Mouse (Mus musculus) cerebral cortex, adult 2 months (tissue): ENCODE measurements around the gene D6Ertd527e.

Experiments
- WGBS: fragments of 180-500 bp; shearing (Covaris S2); methylation state at CpG from one replicate; pipeline ENCODE4 v1.1.7; 2018; 5-methylcytosine and 5-hydroxymethylcytosine counted together

Gene D6Ertd527e

DNA sequence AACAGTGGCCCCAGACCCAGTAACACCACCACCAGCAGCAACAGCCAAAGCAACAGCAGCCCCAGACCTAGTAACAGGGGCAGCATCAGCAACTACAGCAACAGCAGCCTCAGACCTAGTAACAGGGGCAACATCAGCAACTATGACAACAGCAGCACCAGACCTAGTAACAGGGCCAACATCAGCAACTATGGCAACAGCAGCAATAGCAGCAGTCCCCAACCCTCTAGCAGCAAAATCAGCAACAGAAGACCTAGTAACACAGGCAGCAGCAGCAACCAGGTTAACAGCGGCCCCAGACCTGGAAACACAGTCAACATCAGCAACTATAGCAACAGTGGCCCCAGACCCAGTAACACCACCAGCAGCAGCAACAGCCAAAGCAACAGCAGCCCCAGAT, 6.9 kb downstream of the D6Ertd527e start:
- 88% methylated on average over 1 of the region's 1 CpGs for WGBS

GRCm38 (mm10) chr6:87112125-87112524, 7.6 kb downstream of the D6Ertd527e start:
- WGBS: 69% methylated on average over 6 of the region's 6 CpGs

DNA sequence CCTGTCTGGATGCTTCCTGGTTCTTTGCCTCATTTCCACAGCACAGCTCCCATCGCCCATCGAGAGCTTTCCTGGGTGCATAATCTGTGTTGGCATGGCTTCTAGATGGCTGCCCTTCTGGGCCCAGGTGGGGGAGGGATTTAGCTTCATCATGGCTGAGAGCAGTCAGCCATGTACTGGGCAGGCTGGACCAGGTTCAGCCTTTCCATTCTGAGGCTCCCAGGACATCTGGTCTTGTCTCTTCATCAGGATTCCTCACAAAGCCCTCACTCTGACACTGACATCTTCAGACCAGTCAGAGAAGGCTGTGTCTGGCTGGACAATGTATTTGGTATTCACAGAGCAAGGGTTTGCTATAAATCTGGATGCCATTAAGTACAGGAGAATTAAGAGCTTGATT, 11.4 kb downstream of the D6Ertd527e start:
- WGBS: 69% methylated on average over 2 of the region's 2 CpGs

- 91% methylated on average over 7 of the region's 7 CpGs for WGBS
These were observed 12.1 kb downstream of the D6Ertd527e start for GRCm38 (mm10) chr6:87116596-87116995.

- 93% methylated on average over 20 of the region's 20 CpGs for WGBS
These were observed 14.7 kb downstream of the D6Ertd527e start for GRCm38 (mm10) chr6:87119066-87119837.

GRCm38 (mm10) chr6:87119975-87120374, 15.4 kb downstream of the D6Ertd527e start:
- 86% methylated on average over 4 of the region's 4 CpGs for WGBS

DNA sequence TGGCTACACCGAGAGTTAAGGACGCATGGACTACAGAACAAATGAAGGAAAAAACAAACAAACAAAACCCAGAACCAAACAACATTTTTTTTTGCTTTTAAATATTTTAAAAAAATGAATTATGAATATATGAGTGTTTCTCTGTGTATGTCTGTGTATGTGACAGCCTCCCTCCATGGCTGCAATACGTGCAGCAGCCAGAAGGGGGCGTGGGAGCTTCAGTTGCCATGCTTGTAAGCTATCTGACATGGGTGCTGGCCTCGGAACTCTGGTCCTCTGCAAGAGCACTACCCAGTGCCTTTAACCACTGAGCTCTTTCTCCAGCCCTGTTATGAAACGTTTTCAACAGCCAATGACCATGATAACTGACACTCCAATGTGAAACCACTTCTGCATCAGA, 16.1 kb downstream of the D6Ertd527e start:
- WGBS: 86% methylated on average over 6 of the region's 6 CpGs

DNA sequence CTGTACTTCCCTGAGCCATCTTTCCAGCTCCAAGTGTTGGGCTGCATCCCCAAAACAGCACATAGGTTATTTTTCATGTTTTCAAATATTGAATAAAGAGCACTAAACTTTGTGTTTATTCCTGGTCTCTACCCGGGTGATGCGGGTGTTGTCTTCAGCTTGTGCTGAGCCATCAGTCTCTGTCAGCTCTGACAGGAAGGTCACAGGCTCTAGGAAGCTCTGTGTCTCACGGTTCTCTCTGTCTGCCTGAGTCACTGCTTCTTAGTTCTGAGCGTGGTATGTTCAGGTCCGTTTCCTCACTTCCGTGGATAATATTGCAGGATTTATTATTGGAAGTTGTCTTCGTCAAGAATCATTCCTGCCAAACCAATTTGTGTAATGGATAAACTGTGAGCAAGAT, 17.4 kb downstream of the D6Ertd527e start:
- WGBS: 59% methylated on average over 7 of the region's 7 CpGs

DNA sequence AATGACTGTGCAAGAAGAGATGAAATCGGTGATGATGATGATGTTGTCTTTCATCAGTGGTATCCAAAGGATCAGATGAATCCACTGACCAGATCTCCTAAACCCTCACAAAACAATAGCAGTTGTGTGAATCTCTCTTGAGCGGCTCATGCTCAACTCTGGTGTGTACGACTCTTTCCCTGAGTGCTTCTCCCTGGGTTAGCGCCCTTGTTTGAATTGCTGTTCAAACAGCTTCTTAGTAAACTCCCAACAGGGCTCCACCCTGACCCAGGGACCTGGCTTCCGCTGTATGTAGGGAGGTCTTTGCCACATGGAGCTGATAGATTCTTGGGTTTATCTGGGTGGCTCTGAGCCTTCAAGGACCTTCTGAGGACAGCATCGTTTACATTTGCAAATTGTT, 18.9 kb downstream of the D6Ertd527e start:
- 92% methylated on average over 6 of the region's 6 CpGs for WGBS

GRCm38 (mm10) chr6:87123973-87124372, 19.4 kb downstream of the D6Ertd527e start:
- WGBS: 82% methylated on average over 4 of the region's 4 CpGs

GRCm38 (mm10) chr6:87127049-87127753, 22.7 kb downstream of the D6Ertd527e start:
- WGBS: 66% methylated on average over 8 of the region's 8 CpGs

DNA sequence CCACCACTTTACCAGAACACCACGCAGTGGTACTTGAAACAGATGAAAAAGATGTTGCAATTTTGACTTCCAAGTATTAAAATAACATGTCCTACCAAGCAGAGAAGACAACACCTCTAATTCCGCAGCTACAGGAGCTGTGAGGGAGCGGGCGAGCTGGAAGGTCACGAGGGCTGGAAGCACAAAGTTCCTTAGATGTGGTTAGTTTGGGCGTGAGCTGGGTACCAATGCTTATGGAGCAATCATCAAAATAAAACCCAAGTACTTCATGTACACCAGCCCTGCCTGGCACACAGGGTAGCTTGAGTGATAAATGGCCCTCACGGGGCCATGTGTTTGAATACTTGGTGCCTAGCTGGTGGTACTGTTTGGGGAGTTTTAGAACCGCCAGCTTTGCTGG, 25.3 kb downstream of the D6Ertd527e start:
- 66% methylated on average over 8 of the region's 8 CpGs for WGBS

DNA sequence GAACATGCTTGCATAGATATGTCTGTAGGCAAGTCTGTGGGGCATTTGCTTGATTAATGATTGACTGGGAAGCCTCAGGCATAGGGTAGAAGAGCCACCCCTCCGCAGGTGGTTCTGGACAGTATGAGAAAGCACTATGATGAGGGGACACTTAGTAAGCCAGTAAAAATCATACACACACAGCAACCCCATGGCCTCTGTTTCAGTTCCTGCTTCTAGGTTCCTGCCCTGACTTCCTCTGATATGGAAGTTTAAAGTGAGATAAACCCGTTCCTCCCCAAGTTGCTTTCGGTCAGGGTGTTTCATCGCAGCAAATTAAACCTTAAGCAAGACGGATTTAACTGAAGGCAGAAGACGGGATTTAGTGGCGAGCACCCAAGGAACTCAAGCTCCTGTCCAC, 26.1 kb downstream of the D6Ertd527e start:
- WGBS: 96% methylated on average over 7 of the region's 7 CpGs

DNA sequence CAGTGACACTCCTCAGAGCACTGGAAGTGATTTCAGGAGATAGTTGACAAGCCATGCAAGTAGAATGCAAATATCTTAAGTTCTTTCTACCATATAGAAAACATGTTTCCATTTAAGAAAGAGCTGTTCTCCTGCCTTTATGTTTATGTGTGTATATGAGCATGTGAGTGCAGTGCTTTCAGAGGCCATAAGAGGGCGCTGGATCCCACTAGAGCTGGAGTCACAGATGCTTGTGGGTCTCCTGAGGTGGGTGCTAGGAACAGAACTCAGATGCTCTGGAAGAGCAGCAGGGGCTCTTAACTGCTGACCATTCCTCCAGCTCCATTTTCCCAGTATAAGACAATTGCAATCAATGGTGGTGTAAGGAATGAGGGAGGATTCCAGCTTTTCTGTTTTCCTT, 26.5 kb downstream of the D6Ertd527e start:
- WGBS: 79% methylated on average over 1 of the region's 1 CpGs

GRCm38 (mm10) chr6:87133520-87133919, 29.0 kb downstream of the D6Ertd527e start:
- 46% methylated on average over 3 of the region's 3 CpGs for WGBS

- 54% methylated on average over 12 of the region's 12 CpGs for WGBS
These were observed 29.5 kb downstream of the D6Ertd527e start for GRCm38 (mm10) chr6:87133966-87134546.

DNA sequence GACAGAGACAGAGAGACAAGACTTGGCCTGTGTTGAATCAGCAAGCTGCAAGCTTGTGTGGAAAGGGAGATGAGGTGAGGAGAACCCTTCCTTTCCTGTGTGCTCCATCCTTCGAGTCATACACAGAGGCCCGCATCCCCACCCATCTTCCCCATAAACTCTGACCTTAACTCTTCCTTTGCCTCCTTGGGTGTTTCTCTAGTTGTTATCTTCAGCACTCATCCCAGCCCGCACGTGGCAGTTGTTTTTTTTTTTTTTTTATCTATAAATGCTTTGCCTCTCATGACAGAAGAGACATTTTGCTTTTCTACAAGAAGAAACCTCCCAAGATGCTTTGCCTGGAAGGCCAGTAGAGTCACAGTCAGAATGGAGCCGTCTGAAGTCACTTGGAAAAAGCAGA, 33.9 kb downstream of the D6Ertd527e start:
- WGBS: 95% methylated on average over 5 of the region's 5 CpGs

DNA sequence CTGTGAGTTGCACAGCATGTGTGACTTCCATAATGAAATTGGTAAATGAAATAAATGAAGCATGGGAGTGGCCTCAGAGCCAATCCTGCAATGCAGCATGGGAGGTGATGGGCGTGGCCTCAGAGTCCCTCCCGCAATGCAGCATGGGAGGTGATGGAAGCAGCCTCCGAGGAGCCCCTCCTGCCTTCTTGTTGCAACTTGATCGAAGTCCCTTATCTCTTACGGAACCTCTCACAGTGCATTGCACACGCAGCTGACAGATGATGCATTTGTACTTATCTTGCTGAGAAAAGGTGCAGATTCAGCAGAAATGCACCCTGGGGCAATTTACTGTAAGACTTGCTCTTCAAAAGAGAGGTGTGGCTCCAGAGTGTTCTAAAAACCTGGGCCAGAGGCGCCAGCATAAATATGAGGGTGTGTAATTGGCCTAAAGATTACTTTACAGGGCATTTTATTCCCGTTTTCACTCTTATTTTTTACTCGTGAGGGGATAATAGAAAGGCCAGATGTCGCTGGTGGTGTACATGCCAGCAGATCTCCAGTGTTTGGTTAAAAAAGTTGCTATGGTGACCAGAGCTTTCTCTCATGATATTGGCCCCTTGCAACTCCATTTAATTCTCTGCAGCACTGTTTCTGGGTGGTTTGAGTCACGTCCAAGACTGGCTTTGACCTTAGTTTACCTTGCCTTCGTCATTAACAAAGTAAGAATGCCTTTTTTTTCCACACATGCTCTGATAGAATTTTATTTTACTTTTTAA, 35.4 kb downstream of the D6Ertd527e start:
- 68% methylated on average over 12 of the region's 12 CpGs for WGBS

GRCm38 (mm10) chr6:87142239-87142638, 37.7 kb downstream of the D6Ertd527e start:
- WGBS: 76% methylated on average over 5 of the region's 5 CpGs

- WGBS: 66% methylated on average over 13 of the region's 13 CpGs
These were observed 39.0 kb downstream of the D6Ertd527e start for GRCm38 (mm10) chr6:87143594-87143993.

DNA sequence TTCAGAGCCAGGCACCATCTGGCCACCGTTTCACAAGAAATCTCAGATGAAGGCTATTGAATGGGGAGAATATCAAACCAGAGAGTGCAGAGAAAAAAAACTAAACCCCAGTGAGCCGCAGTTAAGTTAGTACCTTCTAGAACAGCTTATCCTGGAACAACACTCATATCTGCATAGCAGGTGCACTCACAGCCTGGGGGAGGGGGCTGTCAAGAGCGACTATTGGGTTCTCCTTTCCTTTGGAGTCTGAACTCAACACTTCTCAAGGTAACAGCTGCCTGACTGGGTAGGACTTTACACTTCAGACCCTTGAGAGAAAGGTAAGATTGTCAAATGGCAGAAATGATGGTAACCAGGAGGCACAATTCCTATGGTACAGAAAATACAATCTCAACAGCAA, 43.4 kb downstream of the D6Ertd527e start:
- 73% methylated on average over 3 of the region's 3 CpGs for WGBS

GRCm38 (mm10) chr6:87150471-87150870, 45.9 kb downstream of the D6Ertd527e start:
- WGBS: 86% methylated on average over 7 of the region's 7 CpGs
